In the genomic region with DNA sequence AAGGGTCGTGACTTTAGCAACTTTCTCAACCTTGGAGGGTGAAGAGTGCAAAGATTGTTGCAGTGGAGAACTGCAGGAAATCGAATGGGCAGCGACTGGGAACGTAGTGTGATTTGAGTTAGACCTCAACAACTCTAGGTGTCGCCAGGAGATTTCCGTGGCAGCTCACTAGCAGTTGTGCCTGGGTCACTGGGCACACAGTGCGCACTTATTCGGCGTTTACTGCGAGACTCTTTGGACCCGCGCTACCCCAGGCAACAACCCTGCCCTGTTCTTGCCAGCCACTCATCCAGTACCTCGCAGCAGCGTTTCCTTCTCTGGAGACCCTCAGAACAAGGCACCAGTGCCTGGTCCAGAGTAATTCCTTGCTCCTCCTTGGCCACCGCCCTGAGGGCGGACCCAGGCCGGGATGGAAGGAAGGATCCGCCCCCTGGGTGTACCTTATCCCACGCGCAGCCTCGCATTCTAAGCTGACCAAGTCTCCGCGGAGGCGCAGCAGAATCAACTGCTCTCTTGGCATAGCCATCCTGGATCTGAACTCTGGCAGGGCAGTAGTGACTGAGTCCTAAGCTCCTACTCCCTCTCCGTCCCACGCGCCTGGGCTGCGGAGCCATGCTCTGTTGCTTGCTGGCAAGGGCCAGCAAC, we compare ENCODE assay signal across 8 mouse cellular contexts. TPM values are rescaled to one million over a fixed set of nuclear protein-coding genes. Genes with fewer than 3 reads are reported as not detected.
DNase-seq lines count a peak whose midpoint lies in the region; ATAC-seq and TF ChIP-seq lines count a peak whose summit lies in the region.

No protein-coding gene starts in this region.

- no peaks in the 10 kb centered on the region for H3K36me3 ChIP-seq in forebrain, embryonic 10.5 days (replicated peaks)
- H3K36me3 ChIP-seq in heart, postnatal 0 days (replicated peaks; ENCODE audit: control insufficient read depth, insufficient read depth, low read length) = no peaks in the 10 kb centered on the region
- H3K36me3 ChIP-seq in stomach, postnatal 0 days (ENCODE audit: control insufficient read depth, insufficient read depth, low read length) = no peaks in the 10 kb centered on the region

- peak in 1 of 2 experiments; percentile 29 for DNase-seq in left cerebral cortex, adult 2 months (ENCODE audit: extremely low spot score in 1 of 2, low spot score in 2 of 2)
- no peak for DNase-seq in left cerebral cortex, adult 8-10 months (ENCODE audit: low spot score in 2 of 2)
- DNase-seq in forebrain, embryonic 10.5 days (ENCODE audit: extremely low spot score, low spot score) = peak; percentile 42
- peak; percentile 49 for DNase-seq in heart, postnatal 0 days (ENCODE audit: low spot score)
- peak; percentile 83 to 89 for DNase-seq in kidney, postnatal 25 days
- peak; percentile 59 for DNase-seq in stomach, postnatal 0 days (ENCODE audit: low spot score)
- no peak for DNase-seq in spleen, postnatal 36 days (ENCODE audit: low spot score in 2 of 2)

- peak overlapping the region; percentile 50 for H3K9ac ChIP-seq in heart, postnatal 0 days (replicated peaks; ENCODE audit: low read depth, low read length)
- H3K9ac ChIP-seq in stomach, postnatal 0 days (ENCODE audit: low read length) = peak overlapping the region; percentile 8; the same call in 1 of the 2 replicates

- peak overlapping the region; percentile 69 for H3K4me2 ChIP-seq in heart, postnatal 0 days (ENCODE audit: low read depth, low read length)
- peak overlapping the region; percentile 66 for H3K4me2 ChIP-seq in stomach, postnatal 0 days (replicated peaks; ENCODE audit: low read depth)

- peak overlapping the region; percentile 42 for H3K4me3 ChIP-seq in left cerebral cortex, adult 2 months
- peak overlapping the region; percentile 49 for H3K4me3 ChIP-seq in forebrain, embryonic 10.5 days
- peak overlapping the region; percentile 50 for H3K4me3 ChIP-seq in heart, postnatal 0 days (ENCODE audit: low read depth, low read length)
- peak overlapping the region; percentile 41 for H3K4me3 ChIP-seq in stomach, postnatal 0 days (ENCODE audit: low read depth, low read length)

- peaks cover 45% of the 10 kb centered on the region for H3K27me3 ChIP-seq in forebrain, embryonic 10.5 days (ENCODE audit: poor library complexity, severe bottlenecking)
- no peaks in the 10 kb centered on the region for H3K27me3 ChIP-seq in heart, postnatal 0 days (ENCODE audit: control insufficient read depth, insufficient read depth, low read length)
- 0 out of 2 replicates have a peak, but pooled peaks cover 2% of the 10 kb centered on the region for H3K27me3 ChIP-seq in stomach, postnatal 0 days (ENCODE audit: control insufficient read depth, insufficient read depth, low read length)

- 4% methylated on average over 28 of the region's 28 CpGs for WGBS in forebrain, embryonic 10.5 days
- WGBS in heart, postnatal 0 days = 5% methylated on average over 28 of the region's 28 CpGs
- WGBS in stomach, postnatal 0 days = 4% methylated on average over 28 of the region's 28 CpGs

- no peak overlapping the region for H3K27ac ChIP-seq in left cerebral cortex, adult 2 months
- H3K27ac ChIP-seq in forebrain, embryonic 10.5 days = peak overlapping the region; percentile 25; the same call in 1 of the 2 replicates
- peak overlapping the region; percentile 59 for H3K27ac ChIP-seq in heart, postnatal 0 days (ENCODE audit: low read depth)
- peak overlapping the region; percentile 45; the same call in 1 of the 2 replicates for H3K27ac ChIP-seq in stomach, postnatal 0 days (replicated peaks)

- no peak for TF ChIP-seq EP300 in heart, postnatal 0 days (IDR thresholded peaks at IDR 0.05; ENCODE audit: low read depth)
- TF ChIP-seq EP300 in stomach, postnatal 0 days (optimal IDR thresholded peaks at IDR 0.05) = no peak

- peak; percentile 60 for ATAC-seq in heart, postnatal 0 days (ENCODE audit: insufficient read depth, low read depth)
- 0 out of 2 replicates have a peak, but pooled peaks have one; percentile 23 for ATAC-seq in megakaryocyte progenitor cell, adult 5-6 weeks (replicated peaks; ENCODE audit: poor library complexity)
- ATAC-seq in stomach, postnatal 0 days (ENCODE audit: low FRiP score, low TSS enrichment) = peak; percentile 67

- intact Hi-C loops in left cerebral cortex, adult 2 months (cut with DNase I) = no loop called here

- H3K9me3 ChIP-seq in forebrain, embryonic 10.5 days = 0 out of 2 replicates have a peak, but pooled peaks cover 2% of the 10 kb centered on the region
- H3K9me3 ChIP-seq in heart, postnatal 0 days (replicated peaks; ENCODE audit: control insufficient read depth, low read length) = no peaks in the 10 kb centered on the region
- no peaks in the 10 kb centered on the region for H3K9me3 ChIP-seq in stomach, postnatal 0 days (ENCODE audit: control insufficient read depth, low read length)

- peaks cover 14% of the 10 kb centered on the region for H3K4me1 ChIP-seq in forebrain, embryonic 10.5 days
- H3K4me1 ChIP-seq in heart, postnatal 0 days (ENCODE audit: control insufficient read depth, insufficient read depth) = peaks cover 41% of the 10 kb centered on the region
- no peaks in the 10 kb centered on the region for H3K4me1 ChIP-seq in stomach, postnatal 0 days (replicated peaks; ENCODE audit: control insufficient read depth, insufficient read depth)

- TF ChIP-seq CTCF in left cerebral cortex, adult 2 months (IDR thresholded peaks at IDR 0.05) = no peak; the same call in 1 of the 2 replicates
- TF ChIP-seq CTCF in heart, postnatal 0 days (IDR thresholded peaks at IDR 0.05; ENCODE audit: low read depth) = no peak
- no peak; the same call in 1 of the 2 replicates for TF ChIP-seq CTCF in stomach, postnatal 0 days (IDR thresholded peaks at IDR 0.05; ENCODE audit: low read depth)

RNA-seq across cellular contexts. Expression of a gene that starts 10.6 kb away (rescaled TPM):
- 1 to 10 TPM; 3.5 to 5.8 TPM for total RNA-seq in left cerebral cortex, adult 2 months (2021)
- 1 to 10 TPM; 3.7 to 5.6 (median 3.8) TPM for total RNA-seq in left cerebral cortex, adult 8-10 months (2022)
- 3.9 and 4.6 TPM in 2 replicates for polyA plus RNA-seq in forebrain, embryonic 10.5 days (2016; fragmentation: Nextera tagmentation; extraction: Ambion mirVana)
- 20.2 and 21.9 TPM in 2 replicates for total RNA-seq in heart, postnatal 0 days (2014; rRNA removed; ENCODE audit: low replicate concordance)
- 14.1 and 15.0 TPM in 2 replicates for polyA plus RNA-seq in heart, postnatal 0 days (2015; fragmentation: Nextera tagmentation; extraction: Ambion mirVana)
- total RNA-seq in megakaryocyte progenitor cell, adult 5-6 weeks (2015) = not detected in 2 replicates
- total RNA-seq in megakaryocyte progenitor cell, adult 5-6 weeks (2017) = not detected in 2 replicates
- polyA plus RNA-seq in stomach, postnatal 0 days (2015; fragmentation: Nextera tagmentation; extraction: Ambion mirVana) = 3.1 and 4.4 TPM in 2 replicates

Comparison
In these comparisons a context has a peak if more than half of its experiments do, and no peak if none do; other contexts are left out.
1. DNase-seq: peak in forebrain, embryonic 10.5 days (single experiment), heart, postnatal 0 days (single experiment), kidney, postnatal 25 days (2 of 2) and stomach, postnatal 0 days (single experiment); none in left cerebral cortex, adult 8-10 months (0 of 2) and spleen, postnatal 36 days (0 of 2).
2. RNA of a gene that starts 10.6 kb away (total RNA-seq): 20.2 to 21.9 TPM in heart, postnatal 0 days, 3.5 to 5.8 TPM in left cerebral cortex, adult 2 months and 3.7 to 5.6 TPM in left cerebral cortex, adult 8-10 months; not detected in megakaryocyte progenitor cell, adult 5-6 weeks; every median in the first group is over 4 times any median in the second.
3. Peak in every context shown above with its lines, with median percentiles within 50 percentile points of each other: H3K4me3 ChIP-seq and ATAC-seq.